Mouse (Mus musculus) liver, adult 2 months (tissue): ENCODE data around the gene Arhgap22. TPM values are rescaled to one million over a fixed set of nuclear protein-coding genes. Genes with fewer than 3 reads are reported as not detected.
A peak's percentile ranks its signal among the peaks of the same experiment; 100 is the strongest.

Source experiments
- DNase-seq: peaks from one replicate; pipeline ENCODE4 v3.0.0-alpha.2; 2011; ENCODE audit warnings: low read depth, low spot score; ENCODE audit errors: extremely low read depth
- H3K27ac ChIP-seq: fragments of 200-500 bp; replicated peaks from 2 replicates; pipeline ENCODE4 v1.5.1; 2012; ENCODE audit warnings: low read depth, mild to moderate bottlenecking, control low read depth, inconsistent platforms, low read length; ENCODE audit not compliant: insufficient read depth
- H3K27me3 ChIP-seq: fragments of 200-500 bp; 2 replicates; pipeline ENCODE4 v1.6.1; 2012; ENCODE audit warnings: mild to moderate bottlenecking, moderate library complexity, low read length, inconsistent platforms; ENCODE audit not compliant: control insufficient read depth, insufficient read depth
- H3K36me3 ChIP-seq: fragments of 200-500 bp; 2 replicates; pipeline ENCODE4 v1.6.1; 2012; ENCODE audit warnings: low read length, inconsistent platforms; ENCODE audit not compliant: control insufficient read depth, insufficient read depth
- H3K4me1 ChIP-seq: fragments of 200-500 bp; 2 replicates; pipeline ENCODE4 v1.6.1; 2011; ENCODE audit warnings: low read length; ENCODE audit not compliant: control insufficient read depth, insufficient read depth
- H3K4me3 ChIP-seq: fragments of 200-500 bp; 2 replicates; pipeline ENCODE4 v1.5.1; 2011; ENCODE audit warnings: low read depth, mild to moderate bottlenecking, control low read depth, low read length, moderate library complexity; ENCODE audit not compliant: insufficient read depth
- H3K79me2 ChIP-seq: fragments of 200-500 bp; 2 replicates; pipeline ENCODE4 v1.6.1; 2012; ENCODE audit warnings: inconsistent platforms, mild to moderate bottlenecking, low read length, moderate library complexity; ENCODE audit not compliant: control insufficient read depth, insufficient read depth
- H3K9ac ChIP-seq: fragments of 200-500 bp; 2 replicates; pipeline ENCODE4 v1.6.1; 2012; ENCODE audit warnings: low read depth, mild to moderate bottlenecking, control low read depth, inconsistent platforms, low read length
- CTCF ChIP-seq: fragments of 200-500 bp; IDR thresholded peaks from 2 replicates; pipeline ENCODE4 v1.5.1; 2011; ENCODE audit warnings: low read depth, low read length, control low read depth
- POLR2A ChIP-seq: fragments of 200-500 bp; IDR thresholded peaks from 2 replicates; pipeline ENCODE4 v1.6.1; 2011; ENCODE audit warnings: low read length, control low read depth; ENCODE audit not compliant: insufficient read depth; ENCODE audit errors: extremely low read depth
- WGBS: fragments of 180-500 bp; shearing (Covaris S2); methylation state at CpG from one replicate; pipeline ENCODE4 v1.1.7; 2018; 5-methylcytosine and 5-hydroxymethylcytosine counted together
- polyA plus RNA-seq: library from polyadenylated mRNA; depleted of rRNA; stranded (reverse); fragments of >200 nt; gene quantifications from 2 replicates; pipeline ENCODE4 v1.2.3, GENCODE M21; 2012
- total RNA-seq: library from RNA; depleted of rRNA; stranded (reverse); fragments of >200 nt; gene quantifications from 2 replicates; pipeline ENCODE4 v1.2.3, GENCODE M21; 2014

Arhgap22 gene
- total and polyA plus RNA-seq, 2 experiments, result 0.09 to 0.57 TPM

DNA sequence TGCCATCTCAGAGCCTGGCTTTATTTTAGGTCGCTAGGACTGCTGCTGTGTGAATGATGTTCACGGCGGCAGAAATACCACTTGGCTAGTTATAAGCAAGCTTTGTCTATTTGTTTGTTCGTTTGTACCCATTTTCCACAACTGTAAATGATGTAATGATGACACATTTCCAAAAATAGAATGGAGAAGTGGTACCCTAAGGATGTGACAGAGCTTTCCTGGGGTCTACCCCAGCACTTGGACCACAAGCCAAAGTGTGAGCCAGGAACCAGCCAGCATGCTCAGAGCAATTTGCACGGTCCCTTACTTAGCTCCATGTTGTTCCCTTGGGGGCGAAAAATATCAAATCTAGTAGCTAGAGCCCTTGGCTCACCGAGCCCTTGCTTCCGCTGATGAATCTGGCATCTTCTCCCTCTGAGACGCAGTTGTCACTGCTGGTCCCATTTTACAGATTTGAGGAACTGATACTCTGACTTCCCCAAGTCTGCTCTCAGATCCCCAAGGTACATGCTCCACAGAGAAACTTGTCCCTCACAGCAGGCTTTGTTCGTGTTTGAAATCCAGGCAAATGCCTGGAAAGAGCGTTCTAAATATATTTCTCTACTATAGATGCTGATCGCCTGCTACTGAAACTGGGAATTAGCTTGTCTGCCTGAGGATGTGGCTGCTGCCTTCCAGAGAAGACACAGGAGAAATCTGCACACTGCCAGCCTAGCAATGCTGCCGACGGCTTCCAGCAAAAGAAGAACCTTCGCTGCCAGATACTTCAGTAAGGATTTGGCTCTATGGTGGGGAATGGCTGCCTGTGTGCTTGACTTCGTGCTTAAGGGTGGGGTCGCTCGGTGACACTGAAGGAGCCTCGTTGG lies 2.8 kb downstream of the Arhgap22 start:
- no peak overlapping the region for H3K27ac ChIP-seq
- H3K27me3 ChIP-seq, result no peaks in the 10 kb centered on the region
- TF ChIP-seq CTCF (no peak), POLR2A (no peak)
- H3K4me1 ChIP-seq, result no peaks in the 10 kb centered on the region
- peak; percentile 19 for DNase-seq
- 81% methylated on average over 19 of the region's 19 CpGs for WGBS
- H3K79me2 ChIP-seq, result no peaks in the 10 kb centered on the region
- no peaks in the 10 kb centered on the region for H3K36me3 ChIP-seq
- H3K9ac ChIP-seq, result no peak overlapping the region
- H3K4me3 ChIP-seq, result no peak overlapping the region

DNA sequence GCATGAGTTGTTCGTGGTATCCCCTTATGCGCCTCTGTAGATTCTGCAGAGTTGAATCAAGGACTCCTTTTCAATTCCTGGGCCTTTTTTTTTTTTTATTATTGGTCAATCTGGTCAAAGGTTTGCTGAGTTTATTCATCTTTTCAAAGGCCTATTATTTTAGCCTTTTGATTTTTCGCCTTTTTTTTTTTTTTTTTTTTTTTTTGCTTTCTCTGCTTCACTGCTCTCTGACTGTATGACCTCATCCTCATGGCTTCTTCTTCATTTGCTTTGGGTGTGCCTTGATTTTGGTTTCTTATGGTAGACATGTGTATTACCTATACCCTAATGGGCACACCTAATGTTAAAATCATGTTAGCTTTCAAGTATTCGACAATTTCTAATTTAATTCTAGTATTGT lies 11.4 kb downstream of the Arhgap22 start:
- Histone ChIP-seq H3K27ac (no peak overlapping the region), H3K36me3 (no peaks in the 10 kb centered on the region), H3K9ac (no peak overlapping the region), H3K4me3 (no peak overlapping the region), H3K4me1 (no peaks in the 10 kb centered on the region), H3K27me3 (peaks cover 2% of the 10 kb centered on the region; the same call in 1 of the 2 replicates), H3K79me2 (no peaks in the 10 kb centered on the region)
- no peak for TF ChIP-seq POLR2A
- TF ChIP-seq CTCF, result no peak
- DNase-seq, result no peak
- 72% methylated on average over 4 of the region's 4 CpGs for WGBS

DNA sequence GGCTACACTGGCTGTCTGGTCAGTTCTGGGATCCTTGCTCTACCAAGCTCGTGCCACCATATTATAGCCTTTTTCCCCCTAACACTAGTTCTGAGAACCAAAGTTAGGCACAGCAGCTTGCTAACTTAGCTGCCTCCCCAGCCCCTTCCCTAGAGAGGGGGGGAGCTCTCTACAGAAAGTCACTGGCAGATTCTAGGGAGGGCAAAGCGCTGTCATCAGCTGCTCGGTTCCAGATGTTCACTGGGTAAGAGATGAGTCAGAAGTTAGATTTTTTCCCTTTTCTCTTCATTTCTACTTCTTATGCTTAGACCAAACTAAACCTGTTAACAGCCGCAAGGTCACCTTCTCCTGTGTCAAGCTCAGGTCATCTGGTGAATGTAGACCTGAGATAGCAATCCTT lies 16.8 kb downstream of the Arhgap22 start:
- H3K36me3 ChIP-seq, result no peaks in the 10 kb centered on the region
- 88% methylated on average over 4 of the region's 4 CpGs for WGBS
- no peaks in the 10 kb centered on the region for H3K79me2 ChIP-seq
- no peak overlapping the region for H3K4me3 ChIP-seq
- peaks cover 2% of the 10 kb centered on the region; the same call in 1 of the 2 replicates for H3K27me3 ChIP-seq
- no peak for DNase-seq
- H3K27ac ChIP-seq, result no peak overlapping the region
- H3K4me1 ChIP-seq, result no peaks in the 10 kb centered on the region
- TF ChIP-seq POLR2A (no peak), CTCF (no peak)
- H3K9ac ChIP-seq, result no peak overlapping the region

DNA sequence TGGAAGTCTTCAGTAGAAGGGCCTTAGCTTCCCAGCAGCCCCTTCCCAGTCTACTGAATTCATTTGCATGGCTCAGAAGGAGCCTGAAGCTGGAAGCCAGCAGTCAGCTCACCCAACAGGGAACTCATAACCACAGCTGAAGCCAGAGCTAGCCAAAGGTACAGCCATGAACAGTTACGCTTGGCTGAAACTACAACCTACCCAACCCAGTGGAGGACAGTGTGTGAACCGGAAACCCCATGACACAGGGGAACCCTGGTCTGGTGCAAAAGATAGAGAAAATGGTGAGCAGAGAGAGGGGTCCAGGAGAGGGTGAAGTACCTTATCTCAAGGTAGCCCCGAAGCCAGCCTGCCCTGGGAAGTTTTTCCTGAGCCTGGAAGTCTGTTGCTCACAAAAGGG lies 17.5 kb downstream of the Arhgap22 start:
- DNase-seq, result no peak
- Histone ChIP-seq H3K27me3 (peaks cover 2% of the 10 kb centered on the region; the same call in 1 of the 2 replicates), H3K36me3 (no peaks in the 10 kb centered on the region), H3K27ac (no peak overlapping the region), H3K9ac (no peak overlapping the region), H3K4me3 (no peak overlapping the region), H3K79me2 (no peaks in the 10 kb centered on the region), H3K4me1 (no peaks in the 10 kb centered on the region)
- TF ChIP-seq CTCF (no peak), POLR2A (no peak)
- 80% methylated on average over 3 of the region's 3 CpGs for WGBS

DNA sequence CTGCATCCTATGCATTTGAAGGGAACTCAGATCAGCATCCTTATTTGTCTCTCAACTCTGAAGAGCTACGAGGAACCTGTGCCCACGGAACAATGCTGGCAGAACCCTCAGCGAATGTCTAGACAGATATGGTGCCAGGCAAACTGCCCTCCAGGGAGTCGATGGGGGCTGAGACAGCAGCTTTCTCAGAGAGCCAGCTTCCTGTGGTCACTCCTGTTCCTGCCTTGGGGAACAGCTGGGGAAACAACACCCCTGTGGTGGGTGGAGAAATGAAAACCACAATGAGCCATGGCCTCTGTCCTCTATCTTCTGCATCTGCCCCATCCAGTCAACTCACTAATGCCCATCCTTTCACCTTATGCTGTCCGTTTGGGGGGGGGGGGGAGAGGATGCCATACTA lies 18.2 kb downstream of the Arhgap22 start:
- no peak overlapping the region for H3K9ac ChIP-seq
- no peak overlapping the region for H3K4me3 ChIP-seq
- H3K27ac ChIP-seq, result no peak overlapping the region
- no peak for DNase-seq
- H3K4me1 ChIP-seq, result no peaks in the 10 kb centered on the region
- no peaks in the 10 kb centered on the region for H3K36me3 ChIP-seq
- 67% methylated on average over 5 of the region's 5 CpGs for WGBS
- H3K27me3 ChIP-seq, result peaks cover 2% of the 10 kb centered on the region; the same call in 1 of the 2 replicates
- TF ChIP-seq CTCF, result no peak
- no peak for TF ChIP-seq POLR2A
- H3K79me2 ChIP-seq, result no peaks in the 10 kb centered on the region

DNA sequence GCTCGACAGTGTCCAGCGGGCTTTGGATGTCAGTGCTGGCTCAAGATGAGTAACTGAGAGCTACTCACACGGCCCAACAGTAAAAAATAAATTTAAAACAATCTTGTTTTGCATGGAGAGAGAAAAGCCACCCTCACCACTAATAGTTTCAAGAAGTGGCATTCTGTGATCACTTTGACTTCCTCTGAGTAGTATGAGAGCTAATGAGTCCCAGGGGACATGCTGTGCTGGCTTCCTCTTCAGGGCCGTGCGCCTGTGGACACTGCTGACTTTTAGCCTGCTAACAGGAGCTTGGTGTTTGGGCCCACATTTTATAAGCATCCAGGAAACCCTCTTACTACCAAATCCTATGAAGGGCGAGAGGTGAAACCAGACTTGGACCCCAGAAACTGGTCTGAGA lies 21.8 kb downstream of the Arhgap22 start:
- Histone ChIP-seq H3K4me3 (no peak overlapping the region), H3K79me2 (no peaks in the 10 kb centered on the region), H3K4me1 (no peaks in the 10 kb centered on the region), H3K9ac (no peak overlapping the region), H3K27me3 (no peaks in the 10 kb centered on the region), H3K36me3 (no peaks in the 10 kb centered on the region), H3K27ac (no peak overlapping the region)
- DNase-seq, result no peak
- TF ChIP-seq POLR2A, result no peak
- WGBS, result 82% methylated on average over 6 of the region's 6 CpGs
